Mouse (Mus musculus) thymus, adult 2 months (tissue): ENCODE measurements around the gene Gpnmb.

ENCODE experiments used
- CTCF ChIP-seq: fragments of 200-500 bp; IDR thresholded peaks from 2 replicates; pipeline ENCODE4 v1.5.1; 2012; ENCODE audit warnings: mild to moderate bottlenecking, control low read depth, low read length, moderate library complexity, borderline replicate concordance; ENCODE audit not compliant: control insufficient read depth, poor library complexity, insufficient read depth; ENCODE audit errors: extremely low read depth
- POLR2A ChIP-seq: fragments of 200-500 bp; IDR thresholded peaks from 2 replicates; pipeline ENCODE4 v1.6.1; 2012; ENCODE audit warnings: mild to moderate bottlenecking, low read length, control low read depth, moderate library complexity; ENCODE audit not compliant: control insufficient read depth, poor library complexity, insufficient read depth; ENCODE audit errors: extremely low read depth

GRCm38 (mm10) chr6:49118446-49118845, 82.1 kb downstream of the Gpnmb start:
- no peak for TF ChIP-seq POLR2A
- no peak for TF ChIP-seq CTCF
